Mouse (Mus musculus): ENCODE measurements around the gene Il2ra. TPM values are rescaled to one million over a fixed set of nuclear protein-coding genes. Genes with fewer than 3 reads are reported as not detected.

The Il2ra gene
- polyA plus RNA-seq, 1 experiment from 2014 or later = 0.04 TPM

Other genes with a start within 250 kb of the Il2ra start
- gene Pfkfb3, start 88.7 kb upstream of the Il2ra start, polyA plus RNA-seq (2015; fragmentation: Nextera tagmentation; extraction: Ambion mirVana) = 35.3 and 35.7 TPM in 2 replicates
- gene Rbm17, start 38.7 kb upstream of the Il2ra start, polyA plus RNA-seq (2015; fragmentation: Nextera tagmentation; extraction: Ambion mirVana) = 122 and 129 TPM in 2 replicates
- gene Gm17490, start 16.5 kb upstream of the Il2ra start, polyA plus RNA-seq (2015; fragmentation: Nextera tagmentation; extraction: Ambion mirVana) = not detected in 2 replicates
- 0.59 and 1.3 TPM in 2 replicates for gene Il15ra, start 62.5 kb downstream of the Il2ra start, polyA plus RNA-seq (2015; fragmentation: Nextera tagmentation; extraction: Ambion mirVana)
- gene Fbh1, start 134.8 kb downstream of the Il2ra start, polyA plus RNA-seq (2015; fragmentation: Nextera tagmentation; extraction: Ambion mirVana) = 133 TPM in 2 replicates
- 49.3 and 55.4 TPM in 2 replicates for gene Ankrd16, start 135.1 kb downstream of the Il2ra start, polyA plus RNA-seq (2015; fragmentation: Nextera tagmentation; extraction: Ambion mirVana)

Measured in midbrain, embryonic 15.5 days (tissue).